Mouse (Mus musculus) heart, adult 8-10 months (tissue): ENCODE results near the gene Rab3ip. TPM values are rescaled to one million over a fixed set of nuclear protein-coding genes. Genes with fewer than 3 reads are reported as not detected.

Experiments
- DNase-seq: peaks from one replicate; pipeline ENCODE4 v3.0.0; 2022; ENCODE audit warnings: low spot score
- total RNA-seq, 4 experiments: library from RNA; stranded (reverse); gene quantifications; 2 replicates each; pipeline ENCODE4 v1.2.4; 2022

The Rab3ip gene
- total RNA-seq, 4 experiments from 2014 or later = 87.9 to 107 (median 103) TPM

GRCm38 (mm10) chr10:116921416-116921815 is 29.2 kb downstream of the Rab3ip start:
- DNase-seq = no peak

GRCm38 (mm10) chr10:116920641-116921040 is 29.9 kb downstream of the Rab3ip start:
- DNase-seq = no peak

GRCm38 (mm10) chr10:116919368-116920317 is 30.9 kb downstream of the Rab3ip start:
- DNase-seq = no peak

- no peak for DNase-seq
Measured at GRCm38 (mm10) chr10:116916581-116916980, 34.0 kb downstream of the Rab3ip start.

GRCm38 (mm10) chr10:116915286-116915685 is 35.3 kb downstream of the Rab3ip start:
- no peak for DNase-seq

GRCm38 (mm10) chr10:116914586-116914985 is 36.0 kb downstream of the Rab3ip start:
- no peak for DNase-seq

- DNase-seq = no peak
Measured at GRCm38 (mm10) chr10:116913647-116914273, 36.8 kb downstream of the Rab3ip start.

GRCm38 (mm10) chr10:116912850-116913249 is 37.7 kb downstream of the Rab3ip start:
- DNase-seq = no peak

- no peak for DNase-seq
Measured at GRCm38 (mm10) chr10:116908901-116909642, 41.5 kb downstream of the Rab3ip start.

- DNase-seq = no peak
Measured at GRCm38 (mm10) chr10:116906794-116907193, 43.8 kb downstream of the Rab3ip start.

GRCm38 (mm10) chr10:116904503-116904908 is 46.1 kb downstream of the Rab3ip start:
- no peak for DNase-seq

GRCm38 (mm10) chr10:116896336-116897177 is 54.0 kb downstream of the Rab3ip start, which contains the start of gene Myrfl:
Gene Myrfl, minus strand, starts transcription at chr10:116896919.
- DNase-seq = no peak

- DNase-seq = no peak
Measured at GRCm38 (mm10) chr10:116895108-116895833, 55.3 kb downstream of the Rab3ip start.

- DNase-seq = no peak
Measured at GRCm38 (mm10) chr10:116894540-116894939, 56.0 kb downstream of the Rab3ip start.

- peak; percentile 14 for DNase-seq
Measured at GRCm38 (mm10) chr10:116893753-116894152, 56.8 kb downstream of the Rab3ip start.

- no peak for DNase-seq
Measured at GRCm38 (mm10) chr10:116890587-116890986, 60.0 kb downstream of the Rab3ip start.

- no peak for DNase-seq
Measured at GRCm38 (mm10) chr10:116884552-116884951, 66.0 kb downstream of the Rab3ip start.

- DNase-seq = no peak
Measured at GRCm38 (mm10) chr10:116883531-116883930, 67.0 kb downstream of the Rab3ip start.

- no peak for DNase-seq
Measured at GRCm38 (mm10) chr10:116877436-116877835, 73.1 kb downstream of the Rab3ip start.

- no peak for DNase-seq
Measured at GRCm38 (mm10) chr10:116874490-116874889, 76.1 kb downstream of the Rab3ip start.
